Mouse (Mus musculus): ENCODE measurements around the gene Rps2.
A peak's percentile ranks its signal among the peaks of the same experiment; 100 is the strongest.

The Rps2 gene

GRCm38 (mm10) chr17:24734513-24734912 is 16.6 kb downstream of the Rps2 start:
- DNase-seq: no peak

- DNase-seq: no peak
These were observed 17.5 kb downstream of the Rps2 start for GRCm38 (mm10) chr17:24735446-24735845.

GRCm38 (mm10) chr17:24736330-24737051 is 18.6 kb downstream of the Rps2 start, which contains the start of gene Msrb1:
TSS of gene Msrb1 (plus strand) at chr17:24736642.
- DNase-seq: peak; percentile 93 to 97

GRCm38 (mm10) chr17:24737135-24737810 is 19.4 kb downstream of the Rps2 start:
- no peak for DNase-seq

DNA sequence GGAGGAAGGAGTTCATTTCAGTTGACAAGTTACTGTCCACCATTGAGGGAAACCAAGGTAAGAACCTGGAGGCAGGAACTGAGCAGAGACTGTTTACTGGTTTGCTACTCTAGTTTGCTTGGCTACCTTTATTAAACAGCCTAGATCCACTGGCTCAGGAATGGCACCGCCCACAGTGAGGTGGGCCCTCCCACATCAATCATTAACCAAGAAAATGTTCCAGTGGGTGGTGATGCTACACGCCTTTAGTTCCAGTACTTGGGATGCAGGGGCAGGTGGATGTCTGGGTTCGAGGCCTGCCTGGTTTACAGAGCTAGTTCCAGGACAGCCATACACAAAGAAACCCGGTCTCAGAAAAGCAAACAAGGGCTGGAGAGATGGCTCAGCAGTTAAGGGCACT is 20.3 kb downstream of the Rps2 start:
- no peak for DNase-seq

DNA sequence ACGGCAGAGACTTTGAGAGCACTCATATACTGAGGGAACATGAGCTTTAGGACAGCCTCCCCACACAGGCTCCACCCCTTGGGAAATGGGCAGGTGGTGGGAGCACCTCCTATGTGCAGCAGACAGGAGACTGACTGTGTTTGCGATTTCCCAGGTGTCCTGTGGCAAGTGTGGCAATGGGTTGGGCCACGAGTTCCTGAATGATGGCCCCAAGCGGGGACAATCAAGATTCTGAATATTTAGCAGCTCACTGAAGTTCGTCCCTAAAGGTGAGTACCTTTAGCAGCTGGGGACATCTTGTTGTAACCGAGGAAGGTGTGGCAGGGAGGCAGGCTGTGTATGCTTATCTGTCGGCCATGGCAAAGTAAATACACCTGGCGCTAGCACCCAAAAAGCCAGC is 22.0 kb downstream of the Rps2 start:
- DNase-seq: no peak

- no peak for DNase-seq
These were observed 24.4 kb downstream of the Rps2 start for GRCm38 (mm10) chr17:24742307-24742706.

DNA sequence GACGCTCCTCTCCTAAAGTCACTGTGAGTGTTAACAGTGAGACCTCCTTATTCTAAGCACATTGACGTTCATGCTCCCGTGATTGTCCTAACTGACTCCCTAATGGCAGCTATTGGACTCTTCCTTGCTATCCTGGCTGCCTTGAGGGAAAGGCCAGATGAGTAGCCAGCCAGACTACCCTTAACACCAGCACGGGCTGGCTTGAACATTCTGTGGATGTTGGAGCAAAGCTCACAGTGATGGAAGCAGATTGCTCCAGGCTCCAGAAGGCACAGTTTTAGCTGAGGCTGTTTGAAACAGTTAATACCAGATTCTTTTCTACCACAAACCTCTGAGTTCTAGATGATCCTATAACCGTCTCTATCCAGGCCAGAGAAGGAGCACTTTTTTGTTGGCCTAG is 26.0 kb downstream of the Rps2 start:
- DNase-seq: no peak

- DNase-seq: no peak
These were observed 26.5 kb downstream of the Rps2 start for GRCm38 (mm10) chr17:24744381-24744780.

GRCm38 (mm10) chr17:24745526-24746497 is 27.9 kb downstream of the Rps2 start:
- peak; percentile 46 to 53 for DNase-seq

- no peak for DNase-seq
These were observed 29.1 kb downstream of the Rps2 start for GRCm38 (mm10) chr17:24746986-24747385.

- DNase-seq: no peak
These were observed 33.6 kb downstream of the Rps2 start for GRCm38 (mm10) chr17:24751528-24751927.

- no peak for DNase-seq
These were observed 34.8 kb downstream of the Rps2 start, which contains the start of gene Hs3st6 for GRCm38 (mm10) chr17:24752415-24753394. TSS of gene Hs3st6 (plus strand) at chr17:24752988.

DNA sequence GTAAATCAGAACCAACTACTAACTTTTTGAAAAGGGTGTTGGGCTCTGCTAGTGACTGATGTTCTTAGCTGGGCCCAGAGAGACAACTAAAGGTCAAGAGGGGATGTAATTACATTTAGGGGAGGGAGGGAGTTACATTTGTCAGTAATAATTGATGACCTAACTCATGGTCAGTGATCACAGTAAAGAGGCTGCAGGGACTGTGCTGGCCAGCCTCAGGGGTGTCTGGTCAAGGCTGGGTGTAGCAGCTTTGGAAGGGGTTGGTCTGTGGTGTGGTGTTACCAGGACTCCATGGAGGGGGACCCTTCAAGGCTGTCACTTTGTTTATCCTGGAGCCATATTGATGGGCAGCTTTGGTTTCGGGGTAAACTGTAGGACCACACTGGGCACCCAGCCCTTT is 39.5 kb downstream of the Rps2 start:
- DNase-seq: no peak

DNA sequence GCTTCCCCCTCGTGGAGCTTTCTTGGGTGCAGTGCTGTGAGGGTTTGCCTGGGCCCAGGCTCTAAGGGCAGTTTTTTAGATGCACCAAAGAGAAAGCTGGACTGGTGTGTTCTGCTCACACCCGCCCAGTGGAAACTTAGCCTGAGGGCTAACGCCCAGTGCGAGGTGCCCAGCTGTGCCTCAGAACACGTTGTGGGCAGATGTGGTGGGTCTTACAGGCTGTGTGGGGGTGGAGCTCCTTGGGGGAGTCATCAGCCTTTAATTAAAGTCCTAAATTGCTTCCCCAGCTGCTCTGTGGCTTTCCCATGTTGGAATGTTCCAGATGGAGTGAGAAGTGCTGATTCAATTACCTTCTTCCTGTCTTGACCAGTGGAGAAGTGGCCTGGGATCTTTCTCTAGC is 43.2 kb downstream of the Rps2 start:
- DNase-seq: no peak

DNA sequence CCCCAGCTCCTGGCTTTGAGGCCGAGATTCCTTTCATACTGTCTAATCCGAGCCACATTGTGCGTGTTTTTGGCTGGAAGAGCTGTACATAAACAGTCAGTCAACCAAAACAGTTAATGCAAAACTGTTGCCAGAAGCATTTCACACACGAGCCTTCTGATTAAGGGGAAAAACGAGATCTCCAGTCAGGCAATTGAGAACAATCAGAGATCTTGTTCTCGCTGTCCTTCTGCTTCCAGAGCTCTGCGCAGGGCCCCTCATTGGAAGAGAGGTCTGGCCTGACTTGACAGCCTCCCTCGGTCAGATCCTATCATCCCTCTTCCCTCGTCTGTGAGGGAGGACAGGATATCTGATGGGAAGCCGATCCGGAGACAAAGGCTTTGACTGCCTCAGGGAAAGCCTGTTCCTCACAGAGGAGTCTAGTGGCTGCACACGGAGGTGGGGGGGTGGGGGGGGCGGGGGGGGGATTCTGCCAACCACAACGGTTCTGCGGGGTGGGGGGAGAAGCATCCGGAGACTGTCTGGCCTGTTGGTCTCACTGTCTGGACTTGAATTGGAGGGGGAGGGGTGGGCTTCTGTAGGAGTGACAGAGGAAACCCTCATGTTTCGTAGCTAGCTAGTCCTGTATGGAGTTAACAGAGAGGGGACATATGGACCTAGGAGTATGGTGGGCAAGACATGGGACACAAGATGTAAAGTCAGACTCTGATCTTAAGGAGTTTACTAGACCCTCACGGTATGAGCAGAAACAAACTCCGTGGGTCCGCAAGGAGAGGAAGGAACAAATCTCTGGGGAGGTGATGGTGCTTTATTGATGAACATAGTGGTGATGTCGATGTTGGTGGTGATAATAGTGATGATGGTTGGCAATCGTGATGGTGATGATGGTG is 47.3 kb downstream of the Rps2 start:
- DNase-seq: no peak

- DNase-seq: no peak
These were observed 48.5 kb downstream of the Rps2 start for GRCm38 (mm10) chr17:24766266-24766875.

- no peak for DNase-seq
These were observed 51.2 kb downstream of the Rps2 start for GRCm38 (mm10) chr17:24769146-24769545.

Data from thymus, adult 18-20 months (tissue).